Mouse (Mus musculus) layer of hippocampus, adult 11-12 months (tissue): ENCODE measurements around the gene Cyp4f16.
"Not testable (repeated sequence)": the region's sequence is repeated elsewhere in the genome, so short reads cannot be mapped to it uniquely, and the experiment has no call there.

ENCODE experiments used
- DNase-seq: peaks from one replicate; pipeline ENCODE4 v3.0.0; 2022; ENCODE audit warnings: low spot score

The Cyp4f16 gene

GRCm38 (mm10) chr17:32550900-32551770 is 14.8 kb downstream of the Cyp4f16 start:
- peak; percentile 90 for DNase-seq

- DNase-seq, result not testable (repeated sequence)
Measured at GRCm38 (mm10) chr17:32553016-32553415, 16.7 kb downstream of the Cyp4f16 start.

- DNase-seq, result not testable (repeated sequence)
Measured at GRCm38 (mm10) chr17:32554368-32554767, 18.0 kb downstream of the Cyp4f16 start.

- DNase-seq, result not testable (repeated sequence)
Measured at GRCm38 (mm10) chr17:32563301-32563700, 26.9 kb downstream of the Cyp4f16 start.

- not testable (repeated sequence) for DNase-seq
Measured at GRCm38 (mm10) chr17:32573286-32573685, 36.9 kb downstream of the Cyp4f16 start.

- DNase-seq, result no peak
Measured at GRCm38 (mm10) chr17:32577496-32578186, 41.3 kb downstream of the Cyp4f16 start.

- DNase-seq, result no peak
Measured at GRCm38 (mm10) chr17:32596494-32596893, 60.1 kb downstream of the Cyp4f16 start.
